Comparison of ENCODE assay signal across 1 mouse cellular context in the genomic region with DNA sequence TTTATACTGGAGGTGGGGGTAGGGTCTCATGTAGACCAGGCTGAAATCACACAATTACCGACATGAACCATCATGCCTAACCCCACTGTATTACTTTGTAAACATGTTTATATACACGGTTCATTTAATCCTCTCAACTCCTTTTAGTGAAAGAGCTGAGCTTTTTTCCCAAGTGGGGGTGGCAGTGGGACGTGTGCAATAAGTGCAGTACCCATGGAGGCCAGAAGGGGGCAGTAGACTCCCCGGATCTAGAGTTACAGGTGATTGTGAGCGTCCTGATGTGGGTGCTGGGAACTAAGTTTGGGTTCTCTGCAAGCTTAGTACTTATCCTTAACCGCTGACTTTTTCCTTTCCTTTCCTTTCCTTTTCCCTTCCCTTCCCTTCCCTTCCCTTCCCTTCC.
A peak's percentile ranks its signal among the peaks of the same experiment; 100 is the strongest.
TF ChIP-seq lines count a peak whose summit lies in the region.

No protein-coding gene starts in this region.

TF ChIP-seq in MEL, 35 proteins besides CTCF, POLR2A, EP300 and RAD21 (continued from another document):
- TF ChIP-seq ZC3H11A (IDR thresholded peaks at IDR 0.05; ENCODE audit: low read depth, low read length), result 0 out of 2 replicates have a peak, but pooled peaks have one; percentile 9
TF ChIP-seq in MEL: peak in this region for 3.
